Mouse (Mus musculus): ENCODE results near the gene Arhgap35.

DNA sequence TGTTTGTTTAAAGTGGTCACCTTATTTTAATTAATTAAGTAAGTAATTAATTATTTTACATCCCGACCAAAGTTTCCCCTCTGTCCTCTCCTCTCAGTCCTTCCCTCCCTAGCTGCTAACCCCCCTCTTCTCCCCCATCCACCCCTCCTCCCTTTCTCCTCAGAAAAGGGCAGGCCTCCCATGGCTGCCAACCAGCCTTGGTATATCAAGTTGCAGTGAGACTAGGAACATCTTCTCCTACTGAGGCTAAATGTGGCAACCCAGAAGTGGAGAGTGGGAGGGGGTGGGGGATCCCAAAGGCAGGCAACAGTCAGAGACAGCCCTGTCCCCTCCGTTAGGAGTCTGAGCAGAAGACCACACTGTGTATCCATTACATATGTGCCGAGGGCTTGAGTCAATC is 20.3 kb upstream of the Arhgap35 start:
- TF ChIP-seq CTCF (IDR thresholded peaks at IDR 0.05; ENCODE audit: extremely low read depth, insufficient read depth, low read length) = no peak
- no peak for TF ChIP-seq POLR2A (IDR thresholded peaks at IDR 0.05; ENCODE audit: extremely low read depth, insufficient read depth, low read length)
